Mouse (Mus musculus) myocyte (in vitro differentiated cells): ENCODE data around the gene Adgrg1. TPM values are rescaled to one million over a fixed set of nuclear protein-coding genes. Genes with fewer than 3 reads are reported as not detected.

Source experiments
- H3K27me3 ChIP-seq: one replicate; pipeline ENCODE4 v1.6.1; 2011; ENCODE audit not compliant: control insufficient read depth, insufficient read depth, insufficient read length
- H3K36me3 ChIP-seq: one replicate; pipeline ENCODE4 v1.6.1; 2011; ENCODE audit not compliant: control insufficient read depth, insufficient read depth
- H3K4me2 ChIP-seq: one replicate; pipeline ENCODE4 v1.6.1; 2011; ENCODE audit warnings: low read depth, control low read depth
- H3K4me3 ChIP-seq: one replicate; pipeline ENCODE4 v1.5.1; 2011; ENCODE audit warnings: mild to moderate bottlenecking, control low read depth, moderate library complexity
- H3K79me2 ChIP-seq: one replicate; pipeline ENCODE4 v1.6.1; 2011; ENCODE audit not compliant: control insufficient read depth, insufficient read depth
- H3ac ChIP-seq: one replicate; pipeline ENCODE4 v1.6.1; 2011; ENCODE audit not compliant: control insufficient read depth, insufficient read length
- CEBPB ChIP-seq: IDR thresholded peaks from 2 replicates; pipeline ENCODE4 v1.6.1; 2011; ENCODE audit warnings: mild to moderate bottlenecking, moderate library complexity; ENCODE audit not compliant: poor library complexity, insufficient read depth, severe bottlenecking
- E2F4 ChIP-seq: IDR thresholded peaks from one replicate; pipeline ENCODE4 v1.6.1; 2011; ENCODE audit warnings: mild to moderate bottlenecking, control low read depth, moderate library complexity; ENCODE audit not compliant: insufficient read depth
- MAX ChIP-seq: IDR thresholded peaks from one replicate; pipeline ENCODE4 v1.6.1; 2011; ENCODE audit warnings: low read depth, mild to moderate bottlenecking, control low read depth
- MYOD1 ChIP-seq, 3 experiments: IDR thresholded peaks; one replicate each; pipeline ENCODE4 v1.6.1; 2011; ENCODE audit warnings: control low read depth in 2 of 3, low read depth in 2 of 3, mild to moderate bottlenecking in 2 of 3, moderate library complexity in 1 of 3; ENCODE audit not compliant: insufficient read length in 2 of 3, control insufficient read depth in 1 of 3
- MYOG ChIP-seq, 3 experiments: IDR thresholded peaks; one replicate each; pipeline ENCODE4 v1.6.1; 2011; ENCODE audit warnings: control low read depth in 2 of 3, low read depth in 2 of 3, mild to moderate bottlenecking in 2 of 3; ENCODE audit not compliant: insufficient read length in 2 of 3, control insufficient read depth in 1 of 3, insufficient read depth in 1 of 3
- POLR2A ChIP-seq: IDR thresholded peaks from one replicate; pipeline ENCODE4 v1.6.1; 2011; ENCODE audit warnings: low read depth, mild to moderate bottlenecking, control low read depth, moderate library complexity; ENCODE audit not compliant: insufficient read length
- POLR2AphosphoS2 ChIP-seq: IDR thresholded peaks from one replicate; pipeline ENCODE4 v1.6.1; 2011; ENCODE audit warnings: low read depth, control low read depth; ENCODE audit not compliant: insufficient read length
- REST ChIP-seq: IDR thresholded peaks from one replicate; pipeline ENCODE4 v1.6.1; 2011; ENCODE audit warnings: mild to moderate bottlenecking, control low read depth, moderate library complexity; ENCODE audit not compliant: insufficient read depth, insufficient read length
- SRF ChIP-seq: IDR thresholded peaks from one replicate; pipeline ENCODE4 v1.6.1; 2011; ENCODE audit warnings: low read depth; ENCODE audit not compliant: control insufficient read depth, insufficient read length
- TCF12 ChIP-seq: IDR thresholded peaks from one replicate; pipeline ENCODE4 v1.6.1; 2011; ENCODE audit warnings: mild to moderate bottlenecking, control low read depth; ENCODE audit not compliant: poor library complexity, insufficient read depth, severe bottlenecking
- TCF3 ChIP-seq: IDR thresholded peaks from one replicate; pipeline ENCODE4 v1.6.1; 2011; ENCODE audit warnings: low read depth, control low read depth; ENCODE audit not compliant: insufficient read length
- USF1 ChIP-seq: IDR thresholded peaks from one replicate; pipeline ENCODE4 v1.6.1; 2011; ENCODE audit warnings: low read depth, mild to moderate bottlenecking, control low read depth, moderate library complexity
- polyA plus RNA-seq: library from polyadenylated mRNA; unstranded; fragments of >200 nt; fragmentation: generic; extraction: Trizol; gene quantifications from one replicate; pipeline ENCODE4 v1.2.1, GENCODE M21; 2012; ENCODE audit warnings: missing spikeins

Adgrg1 gene
- polyA plus RNA-seq, 1 experiment = 12.4 TPM

- Histone ChIP-seq H3K27me3 (no peaks in the 10 kb centered on the region), H3K4me3 (no peak overlapping the region), H3ac (no peak overlapping the region), H3K79me2 (no peaks in the 10 kb centered on the region), H3K4me2 (no peak overlapping the region), H3K36me3 (no peaks in the 10 kb centered on the region)
- TF ChIP-seq POLR2AphosphoS2 (no peak), REST (no peak), MAX (no peak), POLR2A (no peak), MYOG (IDR thresholded peaks at IDR 0.05; ENCODE audit: control insufficient read depth in 1 of 3, insufficient read depth in 1 of 3, insufficient read length in 2 of 3, low read depth in 2 of 3) (no peak)
Measured at GRCm38 (mm10) chr8:94996037-94996436, 21.5 kb downstream of the Adgrg1 start.

GRCm38 (mm10) chr8:94996899-94997856, 22.6 kb downstream of the Adgrg1 start:
- no peaks in the 10 kb centered on the region for H3K36me3 ChIP-seq
- TF ChIP-seq USF1 = no peak
- TF ChIP-seq POLR2A = no peak
- no peak for TF ChIP-seq MAX
- no peak for TF ChIP-seq SRF
- TF ChIP-seq REST = no peak
- TF ChIP-seq TCF12 = no peak
- no peak for TF ChIP-seq MYOD1 (IDR thresholded peaks at IDR 0.05; ENCODE audit: control insufficient read depth in 1 of 3, insufficient read length in 2 of 3, low read depth in 2 of 3)
- no peak for TF ChIP-seq POLR2AphosphoS2
- TF ChIP-seq TCF3 = no peak
- no peak for TF ChIP-seq CEBPB
- no peak for TF ChIP-seq MYOG (IDR thresholded peaks at IDR 0.05; ENCODE audit: control insufficient read depth in 1 of 3, insufficient read depth in 1 of 3, insufficient read length in 2 of 3, low read depth in 2 of 3)
- TF ChIP-seq E2F4 = no peak
- H3K79me2 ChIP-seq = no peaks in the 10 kb centered on the region
- no peak overlapping the region for H3ac ChIP-seq
- no peak overlapping the region for H3K4me3 ChIP-seq
- no peaks in the 10 kb centered on the region for H3K27me3 ChIP-seq
- no peak overlapping the region for H3K4me2 ChIP-seq

- H3K4me3 ChIP-seq = no peak overlapping the region
- no peaks in the 10 kb centered on the region for H3K36me3 ChIP-seq
- no peaks in the 10 kb centered on the region for H3K79me2 ChIP-seq
- H3K4me2 ChIP-seq = no peak overlapping the region
- no peak overlapping the region for H3ac ChIP-seq
- TF ChIP-seq TCF3 = no peak
- no peak for TF ChIP-seq REST
- no peak for TF ChIP-seq MAX
- no peak for TF ChIP-seq POLR2AphosphoS2
- TF ChIP-seq MYOD1 (IDR thresholded peaks at IDR 0.05; ENCODE audit: control insufficient read depth in 1 of 3, insufficient read length in 2 of 3, low read depth in 2 of 3) = no peak
- TF ChIP-seq POLR2A = no peak
- no peak for TF ChIP-seq E2F4
- no peak for TF ChIP-seq MYOG (IDR thresholded peaks at IDR 0.05; ENCODE audit: control insufficient read depth in 1 of 3, insufficient read depth in 1 of 3, insufficient read length in 2 of 3, low read depth in 2 of 3)
- no peaks in the 10 kb centered on the region for H3K27me3 ChIP-seq
Measured at GRCm38 (mm10) chr8:94997857-94998243, 23.3 kb downstream of the Adgrg1 start.

- Histone ChIP-seq H3K4me3 (no peak overlapping the region), H3ac (no peak overlapping the region), H3K27me3 (no peaks in the 10 kb centered on the region), H3K4me2 (no peak overlapping the region), H3K36me3 (no peaks in the 10 kb centered on the region), H3K79me2 (no peaks in the 10 kb centered on the region)
- TF ChIP-seq POLR2A = no peak
- TF ChIP-seq USF1 = no peak
- TF ChIP-seq POLR2AphosphoS2 = no peak
- no peak for TF ChIP-seq TCF3
- TF ChIP-seq SRF = no peak
- no peak for TF ChIP-seq REST
- no peak for TF ChIP-seq CEBPB
- TF ChIP-seq MYOG (IDR thresholded peaks at IDR 0.05; ENCODE audit: control insufficient read depth in 1 of 3, insufficient read depth in 1 of 3, insufficient read length in 2 of 3, low read depth in 2 of 3) = no peak
- TF ChIP-seq MYOD1 (IDR thresholded peaks at IDR 0.05; ENCODE audit: control insufficient read depth in 1 of 3, insufficient read length in 2 of 3, low read depth in 2 of 3) = no peak
- TF ChIP-seq E2F4 = no peak
- no peak for TF ChIP-seq TCF12
- no peak for TF ChIP-seq MAX
Measured at GRCm38 (mm10) chr8:94998431-94998830, 23.9 kb downstream of the Adgrg1 start.
